Mouse (Mus musculus) colon, adult 2 months (tissue): Measurements from ENCODE around the gene Aldh16a1. TPM values are rescaled to one million over a fixed set of nuclear protein-coding genes. Genes with fewer than 3 reads are reported as not detected.

Source experiments
- polyA plus RNA-seq: library from polyadenylated mRNA; depleted of rRNA; stranded (reverse); fragments of >200 nt; gene quantifications from 2 replicates; pipeline ENCODE4 v1.2.3, GENCODE M21; 2012; rRNA removed

The Aldh16a1 gene
- 107 and 124 TPM in 2 replicates for polyA plus RNA-seq

GRCm38 (mm10) chr7:45154096-45154992 is at the start of gene Aldh16a1, which contains the start of gene Pih1d1:
Gene Aldh16a1 (minus strand): TSS chr7:45154584.
Gene Pih1d1 (plus strand): TSS chr7:45154303.

DNA sequence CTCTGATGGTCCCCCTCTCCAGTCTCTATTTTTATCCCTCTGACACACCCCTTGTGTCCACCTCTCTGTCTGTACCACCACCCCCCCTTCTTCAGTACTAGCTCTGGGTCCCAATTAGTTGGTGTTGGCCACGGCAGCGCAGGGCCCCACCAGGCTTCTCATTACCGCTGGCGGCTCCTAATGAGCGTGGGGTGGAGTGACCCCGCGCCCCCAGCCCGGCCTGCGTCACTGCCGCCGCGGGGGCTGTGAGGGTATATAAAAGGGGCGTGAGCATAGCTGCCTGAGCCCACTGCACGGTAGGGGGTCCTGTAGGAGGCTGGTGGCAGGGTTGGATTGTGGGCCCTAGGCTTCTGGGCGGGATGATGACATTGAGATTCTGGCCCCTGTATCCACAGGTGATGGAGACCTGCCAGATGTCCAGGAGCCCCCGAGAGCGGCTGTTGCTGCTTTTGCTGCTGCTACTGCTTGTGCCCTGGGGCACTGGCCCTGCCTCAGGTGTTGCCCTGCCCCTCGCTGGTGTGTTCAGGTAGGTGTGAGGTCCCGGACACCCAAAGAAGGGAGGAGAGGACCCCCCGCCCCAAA is 26.6 kb upstream of the Aldh16a1 start, which contains the start of gene Pth2:
Gene Pth2 (plus strand): TSS at position 100 of the 582 bp plus-strand sequence.

GRCm38 (mm10) chr7:45179469-45179868 is 25.1 kb upstream of the Aldh16a1 start, which contains the start of gene Gfy:
Gene Gfy (minus strand): TSS chr7:45179569.

GRCm38 (mm10) chr7:45163735-45164490 is 9.5 kb upstream of the Aldh16a1 start, which contains the start of gene Slc17a7:
Gene Slc17a7 (plus strand): TSS chr7:45163949.

GRCm38 (mm10) chr7:45135993-45136567 is 18.3 kb downstream of the Aldh16a1 start, which contains the start of the genes Gm45713 and Flt3l:
Gene Gm45713 (minus strand): TSS chr7:45136231.
Gene Flt3l (minus strand): TSS chr7:45136432.

GRCm38 (mm10) chr7:45128624-45129246 is 25.6 kb downstream of the Aldh16a1 start, which contains the start of gene Rpl13a:
Gene Rpl13a (minus strand): TSS chr7:45128761.

GRCm38 (mm10) chr7:45124224-45125143 is 29.9 kb downstream of the Aldh16a1 start, which contains the start of gene Rps11:
Gene Rps11 (minus strand): TSS chr7:45124439.

DNA sequence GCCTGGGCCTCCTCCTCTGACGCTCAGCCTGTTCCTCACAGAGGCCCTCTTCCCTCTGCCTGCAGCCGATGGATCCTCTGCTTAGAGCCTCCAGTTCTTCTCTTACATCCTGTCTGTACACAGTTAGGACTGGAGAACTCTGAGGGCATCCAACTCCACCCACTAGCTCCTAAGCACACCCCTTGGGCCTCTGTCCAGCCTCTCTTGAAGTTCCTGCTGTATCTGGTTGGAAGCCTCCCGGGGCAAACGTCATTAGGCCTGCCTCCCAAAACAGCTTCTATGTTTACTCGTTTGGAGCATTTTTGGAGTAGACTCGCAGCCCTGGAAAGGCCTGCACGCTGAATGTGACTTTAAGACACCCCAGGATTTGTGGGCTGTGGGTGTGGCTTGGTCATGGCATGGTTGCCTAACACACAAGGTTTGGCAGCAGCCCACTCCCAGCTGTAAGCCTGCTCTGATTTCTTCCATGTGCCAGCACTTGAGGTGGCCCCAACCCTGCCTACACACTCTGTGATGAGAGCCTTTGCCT is 50.7 kb downstream of the Aldh16a1 start, which contains the start of gene Fcgrt:
Gene Fcgrt (minus strand): TSS at position 200 of the 529 bp plus-strand sequence.

GRCm38 (mm10) chr7:45092048-45092447 is 62.3 kb downstream of the Aldh16a1 start, which contains the start of gene Rcn3:
Gene Rcn3 (minus strand): TSS chr7:45092221.

Other genes with a start within 250 kb of the Aldh16a1 start
- gene Ap2a1, start 225.1 kb downstream of the Aldh16a1 start, polyA plus RNA-seq = 94.2 and 104 TPM in 2 replicates
- gene Tsks, start 211.4 kb downstream of the Aldh16a1 start, polyA plus RNA-seq = not detected in 2 replicates
- 14.6 and 20.4 TPM in 2 replicates for gene Cpt1c, start 179.7 kb downstream of the Aldh16a1 start, polyA plus RNA-seq
- gene Prmt1, start 168.0 kb downstream of the Aldh16a1 start, polyA plus RNA-seq = 75.9 and 81.7 TPM in 2 replicates
- gene Irf3, start 156.9 kb downstream of the Aldh16a1 start, polyA plus RNA-seq = 114 and 134 TPM in 2 replicates
- gene Bcl2l12, start 155.9 kb downstream of the Aldh16a1 start, polyA plus RNA-seq = 32.2 and 35.0 TPM in 2 replicates
- 82.6 and 102 TPM in 2 replicates for gene Scaf1, start 138.2 kb downstream of the Aldh16a1 start, polyA plus RNA-seq
- 123 and 160 TPM in 2 replicates for gene Rras, start 136.6 kb downstream of the Aldh16a1 start, polyA plus RNA-seq
- 7.7 and 10.0 TPM in 2 replicates for gene Prr12, start 101.7 kb downstream of the Aldh16a1 start, polyA plus RNA-seq
- 98.1 and 100 TPM in 2 replicates for gene Nosip, start 92.2 kb downstream of the Aldh16a1 start, polyA plus RNA-seq
- gene Prrg2, start 91.9 kb downstream of the Aldh16a1 start, polyA plus RNA-seq = 140 and 174 TPM in 2 replicates
- 118 and 163 TPM in 2 replicates for gene Rcn3, start 62.4 kb downstream of the Aldh16a1 start, polyA plus RNA-seq
- 83.0 and 96.0 TPM in 2 replicates for gene Fcgrt, start 50.7 kb downstream of the Aldh16a1 start, polyA plus RNA-seq
- 149 and 231 TPM in 2 replicates for gene Rps11, start 30.1 kb downstream of the Aldh16a1 start, polyA plus RNA-seq
- gene Rpl13a, start 25.8 kb downstream of the Aldh16a1 start, polyA plus RNA-seq = 1,458 and 1,702 TPM in 2 replicates
- 0.47 and 0.50 TPM in 2 replicates for gene Gm45713, start 18.4 kb downstream of the Aldh16a1 start, polyA plus RNA-seq
- 43.2 and 54.5 TPM in 2 replicates for gene Flt3l, start 18.2 kb downstream of the Aldh16a1 start, polyA plus RNA-seq
- gene Pih1d1, start 281 bp downstream of the Aldh16a1 start, polyA plus RNA-seq = 54.6 and 63.2 TPM in 2 replicates
- 0.09 and 0.20 TPM in 2 replicates for gene Slc17a7, start 9.4 kb upstream of the Aldh16a1 start, polyA plus RNA-seq
- not detected in 2 replicates for gene Gfy, start 25.0 kb upstream of the Aldh16a1 start, polyA plus RNA-seq
- not detected in 2 replicates for gene Pth2, start 26.4 kb upstream of the Aldh16a1 start, polyA plus RNA-seq
- gene Ccdc155, start 50.3 kb upstream of the Aldh16a1 start, polyA plus RNA-seq = 0.05 TPM in 1 of 2 replicates, not detected in the other
- 1.3 and 2.3 TPM in 2 replicates for gene Dkkl1, start 57.6 kb upstream of the Aldh16a1 start, polyA plus RNA-seq
- 10.7 and 13.9 TPM in 2 replicates for gene Tead2, start 61.2 kb upstream of the Aldh16a1 start, polyA plus RNA-seq
- gene Cd37, start 84.5 kb upstream of the Aldh16a1 start, polyA plus RNA-seq = 34.3 and 38.4 TPM in 2 replicates
- gene Slc6a16, start 86.5 kb upstream of the Aldh16a1 start, polyA plus RNA-seq = not detected in 2 replicates
- gene Slc6a21, start 122.9 kb upstream of the Aldh16a1 start, polyA plus RNA-seq = not detected in 2 replicates
- gene Trpm4, start 179.2 kb upstream of the Aldh16a1 start, polyA plus RNA-seq = 204 and 260 TPM in 2 replicates
- 0.21 and 0.75 TPM in 2 replicates for gene Hrc, start 180.7 kb upstream of the Aldh16a1 start, polyA plus RNA-seq
- 103 and 110 TPM in 2 replicates for gene Ppfia3, start 212.4 kb upstream of the Aldh16a1 start, polyA plus RNA-seq
- gene Lin7b, start 216.0 kb upstream of the Aldh16a1 start, polyA plus RNA-seq = 4.7 and 8.2 TPM in 2 replicates
- gene Snrnp70, start 241.2 kb upstream of the Aldh16a1 start, polyA plus RNA-seq = 207 and 209 TPM in 2 replicates